Mouse (Mus musculus) liver, embryonic 14.5 days (tissue): Measurements from ENCODE around the gene Rnasek.

Experiments
- CTCF ChIP-seq: IDR thresholded peaks from 2 replicates; pipeline ENCODE4 v1.5.1; 2016; ENCODE audit warnings: antibody characterized with exemption, low read depth, control low read depth
- EP300 ChIP-seq: IDR thresholded peaks from 2 replicates; pipeline ENCODE4 v1.6.1; 2016; ENCODE audit warnings: antibody characterized with exemption, low read depth

GRCm38 (mm10) chr11:70212423-70212822 lies 27.2 kb downstream of the Rnasek start, which contains the start of gene Slc16a11:
- TF ChIP-seq CTCF (no peak), EP300 (no peak)
